Mouse (Mus musculus): ENCODE measurements around the gene Asic5.

The Asic5 gene

GRCm38 (mm10) chr3:82014148-82014703 is 32.1 kb downstream of the Asic5 start:
- DNase-seq: no peak

- no peak for DNase-seq
Observed at GRCm38 (mm10) chr3:82022421-82022920, 40.4 kb downstream of the Asic5 start.

- no peak for DNase-seq
Observed at GRCm38 (mm10) chr3:82023065-82023464, 41.0 kb downstream of the Asic5 start.

- no peak for DNase-seq
Observed at GRCm38 (mm10) chr3:82027286-82027685, 45.2 kb downstream of the Asic5 start.

GRCm38 (mm10) chr3:82029229-82029628 is 47.1 kb downstream of the Asic5 start:
- DNase-seq: peak; percentile 50 to 57

GRCm38 (mm10) chr3:82030008-82030748 is 48.1 kb downstream of the Asic5 start:
- peak; percentile 3 to 5 for DNase-seq

- no peak for DNase-seq
Observed at GRCm38 (mm10) chr3:82036262-82037044, 54.4 kb downstream of the Asic5 start.

- DNase-seq: no peak
Observed at GRCm38 (mm10) chr3:82043676-82044075, 61.6 kb downstream of the Asic5 start.

- no peak for DNase-seq
Observed at GRCm38 (mm10) chr3:82044902-82045301, 62.8 kb downstream of the Asic5 start.

GRCm38 (mm10) chr3:82046087-82046486 is 64.0 kb downstream of the Asic5 start:
- DNase-seq: no peak

GRCm38 (mm10) chr3:82047100-82047753 is 65.1 kb downstream of the Asic5 start:
- DNase-seq: peak; percentile 20 to 23

- DNase-seq: no peak
Observed at GRCm38 (mm10) chr3:82048078-82048477, 66.0 kb downstream of the Asic5 start.

GRCm38 (mm10) chr3:82048681-82049080 is 66.6 kb downstream of the Asic5 start:
- DNase-seq: no peak

GRCm38 (mm10) chr3:82051468-82051867 is 69.4 kb downstream of the Asic5 start:
- no peak for DNase-seq

- no peak for DNase-seq
Observed at GRCm38 (mm10) chr3:82052029-82052428, 69.9 kb downstream of the Asic5 start.

GRCm38 (mm10) chr3:82054283-82054974 is 72.3 kb downstream of the Asic5 start:
- no peak for DNase-seq

- DNase-seq: no peak
Observed at GRCm38 (mm10) chr3:82057201-82057600, 75.1 kb downstream of the Asic5 start.

- DNase-seq: no peak
Observed at GRCm38 (mm10) chr3:82061402-82062180, 79.5 kb downstream of the Asic5 start.

GRCm38 (mm10) chr3:82067830-82068229 is 85.7 kb downstream of the Asic5 start:
- no peak for DNase-seq
